Mouse (Mus musculus): Measurements from ENCODE around the gene Col23a1. TPM values are rescaled to one million over a fixed set of nuclear protein-coding genes. Genes with fewer than 3 reads are reported as not detected.

Col23a1 gene
- polyA plus RNA-seq, 1 experiment = 10.3 TPM

GRCm38 (mm10) chr11:51518100-51518499 is 228.4 kb downstream of the Col23a1 start:
- Histone ChIP-seq H3K27me3 (ENCODE audit: control insufficient read depth, insufficient read depth, insufficient read length) (peaks cover 4% of the 10 kb centered on the region), H3K36me3 (ENCODE audit: control insufficient read depth, insufficient read depth) (no peaks in the 10 kb centered on the region), H3ac (ENCODE audit: control insufficient read depth, insufficient read length) (no peak overlapping the region), H3K79me2 (ENCODE audit: control insufficient read depth, insufficient read depth) (no peaks in the 10 kb centered on the region), H3K4me2 (ENCODE audit: low read depth) (no peak overlapping the region), H3K4me3 (no peak overlapping the region)
- TF ChIP-seq TCF3 (IDR thresholded peaks at IDR 0.05; ENCODE audit: insufficient read length, low read depth) = no peak
- TF ChIP-seq MAX (IDR thresholded peaks at IDR 0.05; ENCODE audit: low read depth) = no peak
- no peak for TF ChIP-seq POLR2AphosphoS2 (IDR thresholded peaks at IDR 0.05; ENCODE audit: insufficient read length, low read depth)
- no peak for TF ChIP-seq MYOG (IDR thresholded peaks at IDR 0.05; ENCODE audit: control insufficient read depth in 1 of 3, insufficient read depth in 1 of 3, insufficient read length in 2 of 3, low read depth in 2 of 3)
- no peak for TF ChIP-seq TCF12 (IDR thresholded peaks at IDR 0.05; ENCODE audit: insufficient read depth, poor library complexity, severe bottlenecking)
- no peak for TF ChIP-seq CEBPB (IDR thresholded peaks at IDR 0.05; ENCODE audit: insufficient read depth, poor library complexity, severe bottlenecking)

- no peak for TF ChIP-seq MYOD1 (IDR thresholded peaks at IDR 0.05; ENCODE audit: control insufficient read depth in 1 of 3, insufficient read length in 2 of 3, low read depth in 2 of 3)
- TF ChIP-seq POLR2A (IDR thresholded peaks at IDR 0.05; ENCODE audit: insufficient read length, low read depth) = no peak
- no peak for TF ChIP-seq MYOG (IDR thresholded peaks at IDR 0.05; ENCODE audit: control insufficient read depth in 1 of 3, insufficient read depth in 1 of 3, insufficient read length in 2 of 3, low read depth in 2 of 3)
- TF ChIP-seq POLR2AphosphoS2 (IDR thresholded peaks at IDR 0.05; ENCODE audit: insufficient read length, low read depth) = no peak
- TF ChIP-seq USF1 (IDR thresholded peaks at IDR 0.05; ENCODE audit: low read depth) = no peak
- no peak for TF ChIP-seq MAX (IDR thresholded peaks at IDR 0.05; ENCODE audit: low read depth)
- no peak for TF ChIP-seq SRF (IDR thresholded peaks at IDR 0.05; ENCODE audit: control insufficient read depth, insufficient read length, low read depth)
- no peak for TF ChIP-seq REST (IDR thresholded peaks at IDR 0.05; ENCODE audit: insufficient read depth, insufficient read length)
- TF ChIP-seq TCF12 (IDR thresholded peaks at IDR 0.05; ENCODE audit: insufficient read depth, poor library complexity, severe bottlenecking) = no peak
- TF ChIP-seq CEBPB (IDR thresholded peaks at IDR 0.05; ENCODE audit: insufficient read depth, poor library complexity, severe bottlenecking) = no peak
- TF ChIP-seq E2F4 (IDR thresholded peaks at IDR 0.05; ENCODE audit: insufficient read depth) = no peak
- TF ChIP-seq TCF3 (IDR thresholded peaks at IDR 0.05; ENCODE audit: insufficient read length, low read depth) = no peak
Observed at GRCm38 (mm10) chr11:51518585-51518984, 228.9 kb downstream of the Col23a1 start.

GRCm38 (mm10) chr11:51521440-51521839 is 231.7 kb downstream of the Col23a1 start:
- H3K36me3 ChIP-seq (ENCODE audit: control insufficient read depth, insufficient read depth) = no peaks in the 10 kb centered on the region
- H3ac ChIP-seq (ENCODE audit: control insufficient read depth, insufficient read length) = no peak overlapping the region
- H3K79me2 ChIP-seq (ENCODE audit: control insufficient read depth, insufficient read depth) = no peaks in the 10 kb centered on the region
- peaks cover 5% of the 10 kb centered on the region for H3K27me3 ChIP-seq (ENCODE audit: control insufficient read depth, insufficient read depth, insufficient read length)
- no peak overlapping the region for H3K4me3 ChIP-seq
- H3K4me2 ChIP-seq (ENCODE audit: low read depth) = no peak overlapping the region
- no peak for TF ChIP-seq E2F4 (IDR thresholded peaks at IDR 0.05; ENCODE audit: insufficient read depth)
- no peak for TF ChIP-seq POLR2A (IDR thresholded peaks at IDR 0.05; ENCODE audit: insufficient read length, low read depth)
- no peak for TF ChIP-seq MYOG (IDR thresholded peaks at IDR 0.05; ENCODE audit: control insufficient read depth in 1 of 3, insufficient read depth in 1 of 3, insufficient read length in 2 of 3, low read depth in 2 of 3)
- TF ChIP-seq USF1 (IDR thresholded peaks at IDR 0.05; ENCODE audit: low read depth) = no peak
- TF ChIP-seq MAX (IDR thresholded peaks at IDR 0.05; ENCODE audit: low read depth) = no peak
- TF ChIP-seq MYOD1 (IDR thresholded peaks at IDR 0.05; ENCODE audit: control insufficient read depth in 1 of 3, insufficient read length in 2 of 3, low read depth in 2 of 3) = no peak
- TF ChIP-seq SRF (IDR thresholded peaks at IDR 0.05; ENCODE audit: control insufficient read depth, insufficient read length, low read depth) = no peak
- TF ChIP-seq TCF12 (IDR thresholded peaks at IDR 0.05; ENCODE audit: insufficient read depth, poor library complexity, severe bottlenecking) = no peak
- no peak for TF ChIP-seq REST (IDR thresholded peaks at IDR 0.05; ENCODE audit: insufficient read depth, insufficient read length)
- TF ChIP-seq TCF3 (IDR thresholded peaks at IDR 0.05; ENCODE audit: insufficient read length, low read depth) = no peak
- no peak for TF ChIP-seq CEBPB (IDR thresholded peaks at IDR 0.05; ENCODE audit: insufficient read depth, poor library complexity, severe bottlenecking)
- no peak for TF ChIP-seq POLR2AphosphoS2 (IDR thresholded peaks at IDR 0.05; ENCODE audit: insufficient read length, low read depth)

More at GRCm38 (mm10) chr11:51518585-51518984, 228.9 kb downstream of the Col23a1 start:
- H3ac ChIP-seq (ENCODE audit: control insufficient read depth, insufficient read length) = no peak overlapping the region
- no peaks in the 10 kb centered on the region for H3K79me2 ChIP-seq (ENCODE audit: control insufficient read depth, insufficient read depth)
- H3K4me3 ChIP-seq = no peak overlapping the region
- peaks cover 5% of the 10 kb centered on the region for H3K27me3 ChIP-seq (ENCODE audit: control insufficient read depth, insufficient read depth, insufficient read length)
- H3K36me3 ChIP-seq (ENCODE audit: control insufficient read depth, insufficient read depth) = no peaks in the 10 kb centered on the region
- no peak overlapping the region for H3K4me2 ChIP-seq (ENCODE audit: low read depth)

- Histone ChIP-seq H3K27me3 (ENCODE audit: control insufficient read depth, insufficient read depth, insufficient read length) (peaks cover 5% of the 10 kb centered on the region), H3K4me2 (ENCODE audit: low read depth) (no peak overlapping the region), H3ac (ENCODE audit: control insufficient read depth, insufficient read length) (no peak overlapping the region), H3K4me3 (no peak overlapping the region), H3K36me3 (ENCODE audit: control insufficient read depth, insufficient read depth) (no peaks in the 10 kb centered on the region), H3K79me2 (ENCODE audit: control insufficient read depth, insufficient read depth) (no peaks in the 10 kb centered on the region)
- TF ChIP-seq SRF (IDR thresholded peaks at IDR 0.05; ENCODE audit: control insufficient read depth, insufficient read length, low read depth) (no peak), USF1 (IDR thresholded peaks at IDR 0.05; ENCODE audit: low read depth) (no peak), MYOD1 (IDR thresholded peaks at IDR 0.05; ENCODE audit: control insufficient read depth in 1 of 3, insufficient read length in 2 of 3, low read depth in 2 of 3) (no peak), E2F4 (IDR thresholded peaks at IDR 0.05; ENCODE audit: insufficient read depth) (no peak), CEBPB (IDR thresholded peaks at IDR 0.05; ENCODE audit: insufficient read depth, poor library complexity, severe bottlenecking) (no peak), MAX (IDR thresholded peaks at IDR 0.05; ENCODE audit: low read depth) (no peak), TCF3 (IDR thresholded peaks at IDR 0.05; ENCODE audit: insufficient read length, low read depth) (no peak), POLR2A (IDR thresholded peaks at IDR 0.05; ENCODE audit: insufficient read length, low read depth) (no peak), TCF12 (IDR thresholded peaks at IDR 0.05; ENCODE audit: insufficient read depth, poor library complexity, severe bottlenecking) (no peak), POLR2AphosphoS2 (IDR thresholded peaks at IDR 0.05; ENCODE audit: insufficient read length, low read depth) (no peak), MYOG (IDR thresholded peaks at IDR 0.05; ENCODE audit: control insufficient read depth in 1 of 3, insufficient read depth in 1 of 3, insufficient read length in 2 of 3, low read depth in 2 of 3) (no peak), REST (IDR thresholded peaks at IDR 0.05; ENCODE audit: insufficient read depth, insufficient read length) (no peak)
Observed at GRCm38 (mm10) chr11:51523215-51523614, 233.5 kb downstream of the Col23a1 start.

Data from myocyte (in vitro differentiated cells).